Mouse (Mus musculus) adrenal gland (tissue): ENCODE measurements around the gene Scn3a.
"Not testable (repeated sequence)": the region's sequence is repeated elsewhere in the genome, so short reads cannot be mapped to it uniquely, and the experiment has no call there.

ENCODE experiments used
- intact Hi-C: fragments of 180-260 bp; cut with DNase I; formaldehyde crosslinking; loops from one replicate; pipeline ENCODE4 v1.15.1; 2025

Scn3a gene

GRCm38 (mm10) chr2:65516703-65517102 lies 50.7 kb downstream of the Scn3a start:
- intact Hi-C loops: no loop called here

DNA sequence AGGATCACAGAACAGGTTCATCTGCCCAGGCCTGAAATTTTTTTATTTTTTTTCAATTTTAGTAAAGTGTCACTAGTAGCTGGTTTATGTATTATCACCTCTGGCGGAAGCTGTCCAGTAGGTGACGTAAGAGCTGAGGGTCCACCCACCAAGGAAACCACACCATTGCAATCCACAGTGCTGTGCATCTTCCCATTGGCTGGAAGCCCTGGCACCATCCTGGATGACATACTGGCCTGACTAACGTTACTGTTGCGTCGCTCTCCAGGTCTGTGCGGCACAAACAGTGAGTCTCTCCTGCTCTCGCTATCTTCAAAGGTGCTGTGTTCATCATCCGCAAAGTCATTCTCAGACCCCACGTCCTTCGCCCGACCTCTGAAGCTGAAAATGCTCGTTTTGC lies 59.2 kb downstream of the Scn3a start:
- intact Hi-C loops: no loop called here

GRCm38 (mm10) chr2:65490450-65490849 lies 77.0 kb downstream of the Scn3a start:
- intact Hi-C loops: no loop called here

GRCm38 (mm10) chr2:65483434-65483833 lies 84.0 kb downstream of the Scn3a start:
- intact Hi-C loops: no loop called here

DNA sequence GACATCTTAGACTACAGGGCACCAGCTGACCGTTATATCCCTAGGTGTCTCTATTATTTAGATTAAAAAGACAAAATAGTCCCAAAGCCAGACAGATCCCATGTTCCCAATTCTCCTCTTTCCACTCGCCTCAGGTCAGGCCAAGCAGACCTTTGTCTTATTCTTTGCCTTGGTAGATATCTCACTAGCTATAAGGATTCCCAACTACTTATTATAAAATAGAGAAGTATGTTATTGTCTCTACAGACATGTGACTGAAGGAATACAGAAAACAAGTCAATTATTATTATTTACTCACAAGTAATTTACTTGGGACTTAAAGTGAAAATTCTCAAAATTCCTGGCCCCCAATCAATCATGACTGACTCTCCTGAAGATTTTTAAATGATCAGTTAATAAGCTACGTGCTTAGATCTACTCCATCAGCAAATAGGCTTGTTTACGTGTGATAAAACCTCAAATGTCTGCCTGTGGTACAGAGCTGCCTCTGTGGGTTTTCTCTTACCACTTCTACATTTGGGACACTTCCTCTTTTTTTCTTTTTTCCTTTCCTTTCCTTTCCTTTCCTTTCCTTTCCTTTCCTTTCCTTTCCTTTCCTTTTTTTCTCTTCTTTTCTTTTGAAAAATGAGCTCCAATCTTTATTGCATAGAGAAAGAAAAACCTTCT lies 86.3 kb downstream of the Scn3a start:
- intact Hi-C loops: no loop called here

- intact Hi-C loops: no loop called here
Measured at GRCm38 (mm10) chr2:65471311-65471882, 96.0 kb downstream of the Scn3a start.

DNA sequence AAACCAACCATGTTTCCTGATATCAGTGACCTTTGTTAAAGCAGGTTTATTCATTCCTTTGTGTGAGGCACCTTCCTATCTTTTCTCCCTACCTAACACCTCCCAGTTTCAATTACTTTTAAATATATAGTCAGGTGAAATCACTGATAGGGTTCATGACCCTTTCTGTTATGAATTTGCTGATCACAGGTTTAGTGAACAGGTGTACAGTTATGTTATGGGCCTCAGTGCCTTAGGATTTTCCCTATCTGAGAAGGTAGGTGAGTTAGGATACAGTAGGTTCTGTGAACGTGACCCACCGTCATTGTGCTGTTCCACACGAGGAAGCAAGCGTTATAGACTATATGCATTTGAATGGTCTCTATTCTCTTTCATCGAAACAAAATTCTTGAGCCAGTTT lies 101.7 kb downstream of the Scn3a start:
- intact Hi-C loops: no loop called here

- intact Hi-C loops: no loop called here
Measured at GRCm38 (mm10) chr2:65453763-65454162, 113.7 kb downstream of the Scn3a start.

GRCm38 (mm10) chr2:65451401-65452078 lies 115.9 kb downstream of the Scn3a start:
- intact Hi-C loops: not testable (repeated sequence)

DNA sequence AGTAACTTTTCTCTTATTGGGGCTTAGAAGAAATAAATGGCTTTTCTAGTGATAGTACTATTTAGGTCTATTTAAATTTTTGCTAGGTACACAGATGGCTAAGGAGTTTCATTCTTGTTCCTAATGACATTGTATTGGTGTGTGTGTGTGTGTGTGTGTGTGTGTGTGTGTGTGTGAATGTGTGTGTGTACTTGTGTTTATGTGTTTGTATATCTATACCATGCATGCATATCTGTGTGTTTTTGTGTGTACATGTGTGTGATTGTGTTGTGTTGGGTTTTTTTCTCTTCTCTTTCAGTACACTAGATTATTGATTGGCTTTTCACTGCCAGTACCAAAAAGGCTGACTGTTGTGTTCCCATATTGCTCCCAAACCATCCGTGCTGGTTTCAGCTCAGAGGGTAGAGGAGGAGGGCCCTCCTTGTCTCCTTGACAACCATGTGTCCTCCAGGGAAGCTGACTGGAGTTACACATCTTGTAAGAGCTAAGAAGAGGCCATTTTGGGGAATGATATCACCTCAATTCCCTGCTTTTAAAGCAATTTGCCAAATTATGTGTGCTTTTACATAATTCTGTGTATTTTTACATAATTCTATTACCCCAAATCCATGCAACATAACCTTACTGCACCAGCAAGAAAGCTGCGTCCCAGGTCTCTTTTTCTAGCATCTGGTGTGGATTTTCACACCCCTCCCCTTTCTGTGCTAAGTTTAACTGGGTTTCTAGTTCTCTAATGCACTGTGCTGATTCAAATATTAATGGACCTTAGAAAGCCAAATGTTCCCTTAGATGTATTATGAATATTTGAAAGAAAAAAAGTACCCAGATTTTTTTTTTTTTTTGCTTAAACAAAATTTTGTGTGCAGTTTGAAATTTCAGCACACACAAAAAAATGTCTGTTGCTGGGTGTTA lies 116.7 kb downstream of the Scn3a start:
- intact Hi-C loops: no loop called here

DNA sequence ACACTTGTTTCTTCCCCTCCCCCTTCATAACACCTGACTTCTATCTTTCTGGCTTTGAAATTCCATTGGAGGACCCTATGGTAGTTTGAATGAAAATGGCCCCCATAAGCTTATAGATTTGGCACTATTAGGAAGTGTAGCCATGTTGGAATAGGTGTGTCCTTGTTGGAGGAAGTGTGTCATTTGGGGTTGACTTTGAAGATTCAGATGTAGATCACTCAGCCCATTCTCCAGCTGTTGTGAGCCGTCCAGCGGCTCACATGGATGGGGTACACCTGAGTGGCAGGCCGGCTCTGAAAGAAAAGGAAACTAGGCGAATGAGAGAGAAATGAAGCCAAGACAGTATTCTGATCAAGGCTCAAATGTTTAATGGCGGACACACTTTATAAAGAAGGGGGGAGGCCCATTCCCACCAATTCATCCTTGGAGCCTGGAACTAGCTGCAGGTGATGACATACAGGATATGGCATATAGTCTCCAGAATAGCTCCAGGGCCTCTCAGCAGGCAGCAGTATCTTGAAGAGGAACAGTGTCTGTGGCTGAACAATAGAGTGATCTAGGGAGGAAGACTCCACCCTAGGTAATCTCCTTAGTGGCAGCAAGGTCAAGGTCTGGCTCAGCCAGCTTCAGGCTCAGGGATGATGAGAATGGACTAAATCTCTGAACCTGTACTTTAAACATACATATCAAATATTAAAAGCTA lies 118.2 kb downstream of the Scn3a start:
- intact Hi-C loops: no loop called here

- intact Hi-C loops: no loop called here
Measured at GRCm38 (mm10) chr2:65443082-65443481, 124.3 kb downstream of the Scn3a start.

DNA sequence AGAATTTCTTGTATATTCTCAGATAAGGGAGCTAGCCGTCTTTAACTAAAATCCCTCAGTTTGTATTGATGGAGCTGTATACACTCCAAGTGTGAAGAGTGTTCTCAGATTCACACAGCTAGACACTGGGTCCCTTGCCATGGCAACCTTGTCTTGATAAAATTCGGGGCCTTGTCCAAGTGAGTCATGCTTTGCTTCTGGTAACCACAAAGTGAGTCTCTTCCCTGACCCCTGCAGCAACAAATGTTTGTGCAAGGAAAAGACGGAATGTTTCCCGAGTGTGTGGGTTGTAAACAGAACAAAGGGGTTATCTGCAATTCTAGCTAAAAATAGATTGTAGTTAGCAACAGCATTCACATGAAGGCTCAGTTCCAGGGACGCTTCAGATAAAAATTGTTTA lies 125.9 kb downstream of the Scn3a start:
- intact Hi-C loops: no loop called here

- intact Hi-C loops: no loop called here
Measured at GRCm38 (mm10) chr2:65441110-65441509, 126.3 kb downstream of the Scn3a start.

GRCm38 (mm10) chr2:65436917-65437316 lies 130.5 kb downstream of the Scn3a start:
- intact Hi-C loops: no loop called here

DNA sequence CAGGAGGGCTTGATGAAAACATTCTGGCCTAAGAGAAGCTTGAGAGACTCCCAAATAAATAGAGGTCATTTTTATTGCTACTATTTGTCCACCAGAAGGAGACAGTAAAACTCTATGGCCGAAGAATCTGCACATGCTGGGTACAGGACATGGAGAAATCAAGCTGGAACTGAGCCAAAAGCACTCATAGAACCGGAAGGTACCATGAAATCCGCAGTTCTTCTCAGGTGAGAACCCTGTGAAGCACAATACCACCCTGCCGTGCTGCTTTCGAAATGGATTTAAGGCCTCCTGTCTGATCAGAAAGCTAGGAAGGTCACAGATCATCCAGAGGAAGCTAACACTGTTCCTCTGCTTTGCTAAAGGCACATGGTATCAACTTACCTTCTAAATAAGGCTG lies 143.9 kb downstream of the Scn3a start:
- intact Hi-C loops: no loop called here

- intact Hi-C loops: no loop called here
Measured at GRCm38 (mm10) chr2:65421259-65422255, 145.9 kb downstream of the Scn3a start.

DNA sequence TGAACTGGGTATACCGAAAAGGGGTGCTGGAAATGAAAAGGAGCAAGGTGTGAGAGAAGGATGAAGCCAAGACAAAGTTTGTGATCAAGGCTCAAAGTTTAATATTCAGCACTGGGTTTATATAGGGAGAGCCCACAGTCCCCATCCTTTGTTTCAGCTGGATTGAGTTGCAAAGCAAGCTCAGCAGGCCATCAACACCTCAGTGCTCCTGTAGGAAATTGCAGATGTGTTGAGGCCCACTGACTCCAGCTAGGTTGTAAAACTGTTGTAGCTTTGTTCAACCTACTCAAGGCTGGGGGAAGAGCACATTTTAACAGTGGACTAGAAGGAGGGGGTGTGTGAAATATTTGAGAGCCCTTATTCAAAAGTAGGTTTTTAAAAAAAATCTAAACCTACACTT lies 148.8 kb downstream of the Scn3a start:
- intact Hi-C loops: no loop called here

DNA sequence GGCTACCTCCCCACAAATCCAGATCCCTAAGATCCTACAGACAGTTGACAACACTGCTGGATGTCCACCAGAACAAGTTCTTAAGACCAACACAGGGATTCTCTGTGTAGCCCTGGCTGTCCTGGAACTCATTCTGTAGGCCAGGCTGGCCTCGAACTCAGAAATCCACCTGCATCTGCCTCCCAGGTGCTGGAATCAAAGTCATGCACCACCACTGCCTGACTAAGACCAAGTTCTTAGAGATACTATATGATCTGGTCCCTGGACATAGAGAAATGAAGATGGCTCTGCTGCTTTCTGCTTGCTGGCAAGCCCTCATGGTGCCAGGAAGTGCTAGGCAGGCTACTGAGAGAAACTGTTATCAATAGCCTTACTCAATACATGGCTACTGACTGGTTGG lies 150.9 kb downstream of the Scn3a start:
- intact Hi-C loops: no loop called here

DNA sequence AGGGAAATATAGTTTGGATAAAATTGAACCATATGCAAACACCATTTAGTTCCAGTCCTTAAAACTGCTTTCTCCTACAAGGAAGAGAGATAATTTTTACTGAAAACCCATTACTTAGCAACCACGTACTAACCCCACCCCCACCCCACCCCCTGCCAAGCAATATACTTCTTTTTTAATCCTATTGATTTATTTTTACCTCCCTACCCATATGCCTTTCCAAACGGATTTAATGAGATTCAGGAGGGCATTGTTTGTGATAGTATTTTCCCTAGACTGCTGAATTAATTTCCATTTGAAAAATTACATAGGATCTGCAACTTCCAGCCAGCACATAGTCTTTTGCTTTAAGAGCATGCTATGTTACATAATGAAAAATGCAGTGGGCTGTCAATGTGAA lies 152.1 kb downstream of the Scn3a start:
- intact Hi-C loops: no loop called here
